Mouse (Mus musculus): Measurements from ENCODE around the gene Prkaa1.
"Not testable (repeated sequence)": the region's sequence is repeated elsewhere in the genome, so short reads cannot be mapped to it uniquely, and the experiment has no call there.

Gene Prkaa1

GRCm38 (mm10) chr15:5129111-5129805 lies 14.4 kb upstream of the Prkaa1 start:
- DNase-seq (ENCODE audit: low read depth): no peak

- not testable (repeated sequence) for DNase-seq (ENCODE audit: low read depth)
Measured at GRCm38 (mm10) chr15:5130887-5131668, 12.6 kb upstream of the Prkaa1 start.

GRCm38 (mm10) chr15:5133301-5133700 lies 10.4 kb upstream of the Prkaa1 start:
- DNase-seq (ENCODE audit: low read depth): no peak

- DNase-seq (ENCODE audit: low read depth): no peak
Measured at GRCm38 (mm10) chr15:5134179-5134578, 9.5 kb upstream of the Prkaa1 start.

GRCm38 (mm10) chr15:5134945-5135483 lies 8.6 kb upstream of the Prkaa1 start:
- DNase-seq (ENCODE audit: low read depth): no peak

- DNase-seq (ENCODE audit: low read depth): no peak
Measured at GRCm38 (mm10) chr15:5138021-5138856, 5.4 kb upstream of the Prkaa1 start.

- DNase-seq (ENCODE audit: low read depth): no peak
Measured at GRCm38 (mm10) chr15:5139366-5139765, 4.3 kb upstream of the Prkaa1 start.

- peak; percentile 73 for DNase-seq (ENCODE audit: low read depth)
Measured at GRCm38 (mm10) chr15:5139863-5140262, 3.8 kb upstream of the Prkaa1 start.

- peak; percentile 80 for DNase-seq (ENCODE audit: low read depth)
Measured at GRCm38 (mm10) chr15:5140357-5140756, 3.3 kb upstream of the Prkaa1 start.

- DNase-seq (ENCODE audit: low read depth): no peak
Measured at GRCm38 (mm10) chr15:5142047-5142446, 1.6 kb upstream of the Prkaa1 start.

GRCm38 (mm10) chr15:5142714-5143113 lies 947 bp upstream of the Prkaa1 start:
- DNase-seq (ENCODE audit: low read depth): no peak

- DNase-seq (ENCODE audit: low read depth): no peak
Measured at GRCm38 (mm10) chr15:5144021-5144778, 539 bp downstream of the Prkaa1 start.

GRCm38 (mm10) chr15:5145196-5145945 lies 1.7 kb downstream of the Prkaa1 start:
- no peak for DNase-seq (ENCODE audit: low read depth)

- DNase-seq (ENCODE audit: low read depth): no peak
Measured at GRCm38 (mm10) chr15:5149187-5149586, 5.5 kb downstream of the Prkaa1 start.

- DNase-seq (ENCODE audit: low read depth): no peak
Measured at GRCm38 (mm10) chr15:5152171-5152570, 8.5 kb downstream of the Prkaa1 start.

- no peak for DNase-seq (ENCODE audit: low read depth)
Measured at GRCm38 (mm10) chr15:5154621-5155020, 11.0 kb downstream of the Prkaa1 start.

GRCm38 (mm10) chr15:5155093-5155492 lies 11.4 kb downstream of the Prkaa1 start:
- DNase-seq (ENCODE audit: low read depth): no peak

GRCm38 (mm10) chr15:5156355-5156754 lies 12.7 kb downstream of the Prkaa1 start:
- DNase-seq (ENCODE audit: low read depth): no peak

- DNase-seq (ENCODE audit: low read depth): no peak
Measured at GRCm38 (mm10) chr15:5157386-5157785, 13.7 kb downstream of the Prkaa1 start.

- DNase-seq (ENCODE audit: low read depth): no peak
Measured at GRCm38 (mm10) chr15:5158827-5159226, 15.2 kb downstream of the Prkaa1 start.
